Mouse (Mus musculus) midbrain, embryonic 13.5 days (tissue): ENCODE data around the gene Pde9a. TPM values are rescaled to one million over a fixed set of nuclear protein-coding genes. Genes with fewer than 3 reads are reported as not detected.

ENCODE experiments used
- ATAC-seq: fragments of 200-750 bp; cut with Nextera tagmentation; 2 replicates; pipeline ENCODE4 v1.8.0; 2017; ENCODE audit warnings: mild to moderate bottlenecking, moderate TSS enrichment, moderate library complexity
- H3K27ac ChIP-seq: fragments of 300-500 bp; sonication (generic); 2 replicates; pipeline ENCODE4 v1.5.1; 2015; ENCODE audit warnings: inconsistent platforms, mild to moderate bottlenecking, moderate library complexity
- H3K27me3 ChIP-seq: fragments of 300-500 bp; sonication (generic); 2 replicates; pipeline ENCODE4 v1.6.1; 2015; ENCODE audit warnings: mild to moderate bottlenecking, inconsistent platforms
- H3K36me3 ChIP-seq: fragments of 300-500 bp; sonication (generic); 2 replicates; pipeline ENCODE4 v1.6.1; 2015; ENCODE audit warnings: mild to moderate bottlenecking, inconsistent platforms
- H3K4me1 ChIP-seq: fragments of 300-500 bp; sonication (generic); replicated peaks from 2 replicates; pipeline ENCODE4 v1.6.1; 2015; ENCODE audit warnings: inconsistent platforms
- H3K4me2 ChIP-seq: fragments of 300-500 bp; sonication (generic); replicated peaks from 2 replicates; pipeline ENCODE4 v1.6.1; 2015; ENCODE audit warnings: moderate library complexity, mild to moderate bottlenecking, inconsistent platforms
- H3K4me3 ChIP-seq: fragments of 300-500 bp; sonication (generic); replicated peaks from 2 replicates; pipeline ENCODE4 v1.5.1; 2015; ENCODE audit warnings: mild to moderate bottlenecking, inconsistent platforms
- H3K9ac ChIP-seq: fragments of 300-500 bp; sonication (generic); replicated peaks from 2 replicates; pipeline ENCODE4 v1.6.1; 2015; ENCODE audit warnings: mild to moderate bottlenecking, inconsistent platforms
- H3K9me3 ChIP-seq: fragments of 300-500 bp; sonication (generic); 2 replicates; pipeline ENCODE4 v1.6.1; 2016; ENCODE audit warnings: mild to moderate bottlenecking, inconsistent platforms
- WGBS: fragments of 180-500 bp; shearing (Covaris S2); methylation state at CpG from one replicate; pipeline ENCODE4 v1.1.7; 2015; 5-methylcytosine and 5-hydroxymethylcytosine counted together
- polyA plus RNA-seq: library from polyadenylated mRNA; unstranded; fragments of >200 nt; fragmentation: Nextera tagmentation; extraction: Ambion mirVana; gene quantifications from 2 replicates; pipeline ENCODE4 v1.2.1, GENCODE M21; 2015

Pde9a gene
- polyA plus RNA-seq, 1 experiment from 2014 or later, result 42.0 TPM

DNA sequence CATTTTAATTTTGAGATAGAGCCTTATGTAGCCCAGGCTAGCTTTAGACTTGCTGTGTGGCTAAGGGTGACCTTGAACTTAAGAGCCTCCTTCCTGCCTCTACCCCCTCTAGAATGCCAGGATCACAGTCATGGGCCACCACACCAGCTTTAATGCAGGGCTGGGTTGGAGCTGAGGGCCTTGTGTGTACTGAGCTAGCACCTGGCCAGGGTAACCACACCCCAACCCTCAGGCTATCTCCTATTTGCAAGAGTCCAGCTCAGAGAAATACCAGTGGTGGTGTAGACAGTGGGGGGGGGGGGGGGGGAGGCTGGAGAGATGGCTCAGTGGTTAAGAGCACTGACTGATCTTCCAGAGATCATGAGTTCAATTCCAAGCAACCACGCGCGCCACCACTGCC is 139.8 kb downstream of the Pde9a start:
- WGBS, result 86% methylated on average over 3 of the region's 3 CpGs
- Histone ChIP-seq H3K36me3 (peaks cover 51% of the 10 kb centered on the region), H3K4me1 (peaks cover 25% of the 10 kb centered on the region), H3K4me3 (no peak overlapping the region), H3K9ac (no peak overlapping the region), H3K27me3 (no peaks in the 10 kb centered on the region), H3K27ac (no peak overlapping the region), H3K9me3 (no peaks in the 10 kb centered on the region), H3K4me2 (no peak overlapping the region)
- ATAC-seq, result no peak

Other genes starting within 250 kb of the Pde9a start
- gene Tff2, start 241.9 kb upstream of the Pde9a start, polyA plus RNA-seq, result not detected in 2 replicates
- not detected in 2 replicates for gene Tff1, start 220.9 kb upstream of the Pde9a start, polyA plus RNA-seq
- gene Tmprss3, start 187.2 kb upstream of the Pde9a start, polyA plus RNA-seq, result not detected in 2 replicates
- gene Ubash3a, start 178.3 kb upstream of the Pde9a start, polyA plus RNA-seq, result 0.12 TPM in 1 of 2 replicates, not detected in the other
- gene Rsph1, start 108.8 kb upstream of the Pde9a start, polyA plus RNA-seq, result 2.4 and 2.7 TPM in 2 replicates
- 11.4 and 17.4 TPM in 2 replicates for gene Slc37a1, start 99.4 kb upstream of the Pde9a start, polyA plus RNA-seq
- gene Wdr4, start 133.8 kb downstream of the Pde9a start, polyA plus RNA-seq, result 39.6 and 43.1 TPM in 2 replicates
- gene Ndufv3, start 133.9 kb downstream of the Pde9a start, polyA plus RNA-seq, result 364 and 385 TPM in 2 replicates
- gene Pknox1, start 178.5 kb downstream of the Pde9a start, polyA plus RNA-seq, result 23.8 and 24.6 TPM in 2 replicates